Mouse (Mus musculus) liver, adult 2 months (tissue): ENCODE results near the gene Prima1. TPM values are rescaled to one million over a fixed set of nuclear protein-coding genes. Genes with fewer than 3 reads are reported as not detected.

Source experiments
- DNase-seq: peaks from one replicate; pipeline ENCODE4 v3.0.0-alpha.2; 2011; ENCODE audit warnings: low read depth, low spot score; ENCODE audit errors: extremely low read depth
- H3K27ac ChIP-seq: fragments of 200-500 bp; replicated peaks from 2 replicates; pipeline ENCODE4 v1.5.1; 2012; ENCODE audit warnings: low read depth, mild to moderate bottlenecking, control low read depth, inconsistent platforms, low read length; ENCODE audit not compliant: insufficient read depth
- H3K27me3 ChIP-seq: fragments of 200-500 bp; 2 replicates; pipeline ENCODE4 v1.6.1; 2012; ENCODE audit warnings: mild to moderate bottlenecking, moderate library complexity, low read length, inconsistent platforms; ENCODE audit not compliant: control insufficient read depth, insufficient read depth
- H3K36me3 ChIP-seq: fragments of 200-500 bp; 2 replicates; pipeline ENCODE4 v1.6.1; 2012; ENCODE audit warnings: low read length, inconsistent platforms; ENCODE audit not compliant: control insufficient read depth, insufficient read depth
- H3K4me1 ChIP-seq: fragments of 200-500 bp; 2 replicates; pipeline ENCODE4 v1.6.1; 2011; ENCODE audit warnings: low read length; ENCODE audit not compliant: control insufficient read depth, insufficient read depth
- H3K4me3 ChIP-seq: fragments of 200-500 bp; 2 replicates; pipeline ENCODE4 v1.5.1; 2011; ENCODE audit warnings: low read depth, mild to moderate bottlenecking, control low read depth, low read length, moderate library complexity; ENCODE audit not compliant: insufficient read depth
- H3K79me2 ChIP-seq: fragments of 200-500 bp; 2 replicates; pipeline ENCODE4 v1.6.1; 2012; ENCODE audit warnings: inconsistent platforms, mild to moderate bottlenecking, low read length, moderate library complexity; ENCODE audit not compliant: control insufficient read depth, insufficient read depth
- H3K9ac ChIP-seq: fragments of 200-500 bp; 2 replicates; pipeline ENCODE4 v1.6.1; 2012; ENCODE audit warnings: low read depth, mild to moderate bottlenecking, control low read depth, inconsistent platforms, low read length
- CTCF ChIP-seq: fragments of 200-500 bp; IDR thresholded peaks from 2 replicates; pipeline ENCODE4 v1.5.1; 2011; ENCODE audit warnings: low read depth, low read length, control low read depth
- POLR2A ChIP-seq: fragments of 200-500 bp; IDR thresholded peaks from 2 replicates; pipeline ENCODE4 v1.6.1; 2011; ENCODE audit warnings: low read length, control low read depth; ENCODE audit not compliant: insufficient read depth; ENCODE audit errors: extremely low read depth
- WGBS: fragments of 180-500 bp; shearing (Covaris S2); methylation state at CpG from one replicate; pipeline ENCODE4 v1.1.7; 2018; 5-methylcytosine and 5-hydroxymethylcytosine counted together
- polyA plus RNA-seq: library from polyadenylated mRNA; depleted of rRNA; stranded (reverse); fragments of >200 nt; gene quantifications from 2 replicates; pipeline ENCODE4 v1.2.3, GENCODE M21; 2012; rRNA removed
- total RNA-seq: library from RNA; depleted of rRNA; stranded (reverse); fragments of >200 nt; gene quantifications from 2 replicates; pipeline ENCODE4 v1.2.3, GENCODE M21; 2014; rRNA removed

Gene Prima1
- total and polyA plus RNA-seq, 2 experiments, result not detected

DNA sequence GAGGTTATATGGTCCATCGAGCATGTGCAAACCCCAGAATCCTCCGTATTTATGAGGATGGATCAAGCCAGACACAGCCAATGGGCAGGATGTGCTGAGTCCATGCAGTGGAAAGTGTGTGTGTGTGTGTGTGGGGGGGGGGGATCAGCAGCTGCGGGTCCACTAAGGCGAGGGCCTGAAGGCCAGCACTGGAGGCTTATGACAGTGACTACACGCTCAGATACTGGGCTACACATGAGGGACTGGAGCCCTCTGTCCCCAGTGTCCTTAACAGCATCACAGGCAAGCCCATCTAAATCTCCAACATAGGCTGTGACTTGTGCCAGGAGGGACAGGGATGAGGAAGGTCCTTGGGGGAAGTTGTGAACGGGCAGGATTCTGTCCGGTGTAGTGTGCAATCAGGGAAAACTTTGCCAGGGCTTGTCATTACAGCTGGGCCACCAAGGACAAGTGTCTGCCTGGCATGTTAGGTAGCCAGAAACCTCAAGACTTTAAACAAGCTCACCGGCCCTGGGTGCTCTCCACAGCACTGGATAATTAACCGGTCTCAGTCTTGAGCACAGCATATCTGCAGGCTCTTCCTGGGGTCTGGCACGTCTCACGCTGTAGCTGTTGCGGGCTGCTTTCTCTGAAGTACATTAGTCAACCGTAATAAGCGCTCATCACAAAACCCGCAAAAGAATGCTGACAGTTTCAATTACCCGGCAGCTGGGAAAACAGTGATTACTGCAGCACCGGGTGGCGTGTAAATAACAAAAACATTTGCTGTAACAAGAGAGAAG lies 84.6 kb downstream of the Prima1 start:
- no peak overlapping the region for H3K9ac ChIP-seq
- DNase-seq, result no peak
- H3K36me3 ChIP-seq, result no peaks in the 10 kb centered on the region
- H3K27ac ChIP-seq, result no peak overlapping the region
- WGBS, result 86% methylated on average over 18 of the region's 18 CpGs
- H3K4me1 ChIP-seq, result no peaks in the 10 kb centered on the region
- H3K4me3 ChIP-seq, result no peak overlapping the region
- H3K27me3 ChIP-seq, result no peaks in the 10 kb centered on the region
- no peaks in the 10 kb centered on the region for H3K79me2 ChIP-seq
- TF ChIP-seq POLR2A (no peak), CTCF (no peak)

DNA sequence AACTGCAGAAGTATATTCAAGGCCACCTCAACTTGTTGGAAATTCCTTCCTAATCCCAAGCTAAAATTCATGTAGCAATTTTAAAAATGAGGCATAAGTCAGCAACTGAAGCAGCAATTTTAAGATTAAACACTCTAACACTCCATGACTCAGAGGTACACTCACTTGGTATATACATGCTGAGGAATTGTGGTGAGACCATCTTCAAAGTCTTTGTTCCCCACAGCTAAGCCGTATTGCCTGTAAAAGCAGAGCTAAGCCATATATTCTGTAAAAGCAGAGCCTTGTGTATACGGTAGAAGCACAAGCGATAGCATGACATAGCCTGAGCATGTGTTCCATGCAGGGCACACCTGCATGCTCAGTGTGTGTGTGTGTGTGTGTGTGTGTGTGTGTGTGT lies 86.5 kb downstream of the Prima1 start:
- Histone ChIP-seq H3K4me1 (no peaks in the 10 kb centered on the region), H3K27me3 (no peaks in the 10 kb centered on the region), H3K79me2 (no peaks in the 10 kb centered on the region), H3K27ac (no peak overlapping the region), H3K4me3 (no peak overlapping the region), H3K9ac (no peak overlapping the region), H3K36me3 (no peaks in the 10 kb centered on the region)
- TF ChIP-seq CTCF (no peak), POLR2A (no peak)
- no peak for DNase-seq
- 85% methylated on average over 3 of the region's 3 CpGs for WGBS

GRCm38 (mm10) chr12:103154927-103155326 lies 87.0 kb downstream of the Prima1 start:
- TF ChIP-seq CTCF (peak; percentile 65), POLR2A (no peak)

GRCm38 (mm10) chr12:103150247-103150646 lies 91.7 kb downstream of the Prima1 start:
- Histone ChIP-seq H3K4me3 (no peak overlapping the region), H3K27me3 (no peaks in the 10 kb centered on the region), H3K4me1 (no peaks in the 10 kb centered on the region), H3K9ac (no peak overlapping the region), H3K36me3 (no peaks in the 10 kb centered on the region), H3K79me2 (no peaks in the 10 kb centered on the region), H3K27ac (no peak overlapping the region)
- peak; percentile 97 for DNase-seq
- TF ChIP-seq CTCF (no peak), POLR2A (no peak)
- 7% methylated on average over 2 of the region's 2 CpGs for WGBS

More at GRCm38 (mm10) chr12:103154927-103155326, 87.0 kb downstream of the Prima1 start:
- no peak overlapping the region for H3K4me3 ChIP-seq
- no peak overlapping the region for H3K27ac ChIP-seq
- H3K36me3 ChIP-seq, result no peaks in the 10 kb centered on the region
- 74% methylated on average over 2 of the region's 2 CpGs for WGBS
- no peaks in the 10 kb centered on the region for H3K27me3 ChIP-seq
- H3K79me2 ChIP-seq, result no peaks in the 10 kb centered on the region
- no peak overlapping the region for H3K9ac ChIP-seq
- peak; percentile 16 for DNase-seq
- H3K4me1 ChIP-seq, result no peaks in the 10 kb centered on the region

Other genes starting within 250 kb of the Prima1 start
- gene Fam181a, start 68.8 kb upstream of the Prima1 start, total RNA-seq, result not detected in 2 replicates
- not detected in 2 replicates for gene Fam181a, start 68.8 kb upstream of the Prima1 start, polyA plus RNA-seq
- 2.7 and 3.6 TPM in 2 replicates for gene Asb2, start 113.9 kb upstream of the Prima1 start, total RNA-seq
- gene Asb2, start 113.9 kb upstream of the Prima1 start, polyA plus RNA-seq, result 5.6 TPM in 2 replicates
- gene Otub2, start 146.5 kb upstream of the Prima1 start, total RNA-seq, result 1.3 and 1.7 TPM in 2 replicates
- gene Otub2, start 146.5 kb upstream of the Prima1 start, polyA plus RNA-seq, result 2.1 and 2.5 TPM in 2 replicates
- gene 9330161L09Rik, start 165.7 kb upstream of the Prima1 start, total RNA-seq, result 0.13 and 0.46 TPM in 2 replicates
- 0.20 TPM in 1 of 2 replicates, not detected in the other for gene 9330161L09Rik, start 165.7 kb upstream of the Prima1 start, polyA plus RNA-seq
- gene Ddx24, start 183.7 kb upstream of the Prima1 start, total RNA-seq, result 22.8 and 24.4 TPM in 2 replicates
- 15.6 and 19.0 TPM in 2 replicates for gene Ddx24, start 183.7 kb upstream of the Prima1 start, polyA plus RNA-seq
- 126 and 149 TPM in 2 replicates for gene Ifi27, start 192.1 kb upstream of the Prima1 start, total RNA-seq
- gene Ifi27, start 192.1 kb upstream of the Prima1 start, polyA plus RNA-seq, result 157 and 288 TPM in 2 replicates
- gene Ifi27l2a, start 201.5 kb upstream of the Prima1 start, total RNA-seq, result 38.3 and 72.7 TPM in 2 replicates
- gene Ifi27l2a, start 201.5 kb upstream of the Prima1 start, polyA plus RNA-seq, result 28.5 and 68.1 TPM in 2 replicates
- 6.3 and 10.0 TPM in 2 replicates for gene Ifi27l2b, start 215.1 kb upstream of the Prima1 start, total RNA-seq
- 2.7 and 7.4 TPM in 2 replicates for gene Ifi27l2b, start 215.1 kb upstream of the Prima1 start, polyA plus RNA-seq